Mouse (Mus musculus): ENCODE data around the gene Espn. TPM values are rescaled to one million over a fixed set of nuclear protein-coding genes. Genes with fewer than 3 reads are reported as not detected.

Gene Espn
- total and polyA plus RNA-seq, 3 experiments = 5.0 to 19.6 TPM; not detected in 1

- TF ChIP-seq MXI1 (IDR thresholded peaks at IDR 0.05; ENCODE audit: low read depth, low read length) (no peak), TAL1 (IDR thresholded peaks at IDR 0.05; ENCODE audit: low read length) (no peak), CTCF (IDR thresholded peaks at IDR 0.05 in 2 of 3, conservative IDR thresholded peaks at IDR 0.05 in 1 of 3; ENCODE audit: control insufficient read depth in 1 of 3, insufficient read depth in 1 of 3, low read depth in 2 of 3, low read length in 3 of 3, poor library complexity in 1 of 3, severe bottlenecking in 1 of 3) (peak; percentile 32 to 57 (median 33); a peak in 5 of 6 replicates)
- no peak overlapping the region for H3K9ac ChIP-seq (ENCODE audit: control insufficient read depth, low read depth, low read length, poor library complexity, severe bottlenecking)
- H3K9me3 ChIP-seq (replicated peaks; ENCODE audit: insufficient read depth, low read length) = no peaks in the 10 kb centered on the region
- no peaks in the 10 kb centered on the region for H3K4me1 ChIP-seq (ENCODE audit: control insufficient read depth in 1 of 2, insufficient read depth in 2 of 2, low read length in 2 of 2)
- H3K27me3 ChIP-seq (ENCODE audit: control insufficient read depth in 1 of 2, insufficient read depth in 2 of 2, low read length in 2 of 2) = no peaks in the 10 kb centered on the region
- no peak for DNase-seq (ENCODE audit: low read depth, low spot score)
- no peaks in the 10 kb centered on the region for H3K79me2 ChIP-seq (ENCODE audit: control insufficient read depth, insufficient read depth, low read length, poor library complexity)
- H3K36me3 ChIP-seq (ENCODE audit: control insufficient read depth in 1 of 2, insufficient read depth in 2 of 2, low read length in 2 of 2) = no peaks in the 10 kb centered on the region
- no peak overlapping the region for H3K27ac ChIP-seq (ENCODE audit: control insufficient read depth, low read depth, low read length)
- H3K4me3 ChIP-seq (ENCODE audit: control insufficient read depth in 1 of 2, insufficient read depth in 1 of 2, low read depth in 2 of 2, low read length in 2 of 2) = no peak overlapping the region
These were observed 32.5 kb downstream of the Espn start for GRCm38 (mm10) chr4:152119396-152120292.

GRCm38 (mm10) chr4:152117538-152117937, 34.6 kb downstream of the Espn start:
- TF ChIP-seq TBP (IDR thresholded peaks at IDR 0.05; ENCODE audit: low read depth, low read length) = no peak
- no peak for TF ChIP-seq ELF1 (IDR thresholded peaks at IDR 0.05; ENCODE audit: low read depth, low read length)
- no peak for TF ChIP-seq GABPA (IDR thresholded peaks at IDR 0.05; ENCODE audit: low read depth, low read length)
- no peak for TF ChIP-seq MYC (IDR thresholded peaks at IDR 0.05; ENCODE audit: low read depth, low read length)
- TF ChIP-seq POLR2A (IDR thresholded peaks at IDR 0.05; ENCODE audit: control insufficient read depth in 1 of 2, insufficient read depth in 1 of 2, low read depth in 1 of 2, low read length in 2 of 2, poor library complexity in 1 of 2) = no peak
- no peak for TF ChIP-seq TAL1 (IDR thresholded peaks at IDR 0.05; ENCODE audit: low read length)
- no peak for TF ChIP-seq SIN3A (IDR thresholded peaks at IDR 0.05; ENCODE audit: low read length)
- TF ChIP-seq TCF12 (IDR thresholded peaks at IDR 0.05; ENCODE audit: low read depth, low read length) = no peak
- no peak for TF ChIP-seq ZNF384 (IDR thresholded peaks at IDR 0.05; ENCODE audit: low read depth, low read length)
- TF ChIP-seq MYB (IDR thresholded peaks at IDR 0.05; ENCODE audit: low read depth, low read length) = no peak
- no peak for TF ChIP-seq MAFK (IDR thresholded peaks at IDR 0.05; ENCODE audit: borderline replicate concordance, low read depth, low read length)
- Histone ChIP-seq H3K9ac (ENCODE audit: control insufficient read depth, low read depth, low read length, poor library complexity, severe bottlenecking) (no peak overlapping the region), H3K27ac (ENCODE audit: control insufficient read depth, low read depth, low read length) (no peak overlapping the region), H3K4me3 (ENCODE audit: control insufficient read depth in 1 of 2, insufficient read depth in 1 of 2, low read depth in 2 of 2, low read length in 2 of 2) (no peak overlapping the region), H3K36me3 (ENCODE audit: control insufficient read depth in 1 of 2, insufficient read depth in 2 of 2, low read length in 2 of 2) (no peaks in the 10 kb centered on the region), H3K4me1 (ENCODE audit: control insufficient read depth in 1 of 2, insufficient read depth in 2 of 2, low read length in 2 of 2) (no peaks in the 10 kb centered on the region), H3K9me3 (replicated peaks; ENCODE audit: insufficient read depth, low read length) (no peaks in the 10 kb centered on the region), H3K27me3 (ENCODE audit: control insufficient read depth in 1 of 2, insufficient read depth in 2 of 2, low read length in 2 of 2) (no peaks in the 10 kb centered on the region), H3K79me2 (ENCODE audit: control insufficient read depth, insufficient read depth, low read length, poor library complexity) (no peaks in the 10 kb centered on the region)
- no peak for DNase-seq (ENCODE audit: low read depth, low spot score)

Measured in MEL (cell line).